Mouse (Mus musculus) B cell, adult 2 months (primary cell): Measurements from ENCODE around the gene Crls1.

ENCODE experiments used
- DNase-seq, 2 experiments: peaks; one replicate each; pipeline ENCODE4 v3.0.0; 2022

The Crls1 gene

DNA sequence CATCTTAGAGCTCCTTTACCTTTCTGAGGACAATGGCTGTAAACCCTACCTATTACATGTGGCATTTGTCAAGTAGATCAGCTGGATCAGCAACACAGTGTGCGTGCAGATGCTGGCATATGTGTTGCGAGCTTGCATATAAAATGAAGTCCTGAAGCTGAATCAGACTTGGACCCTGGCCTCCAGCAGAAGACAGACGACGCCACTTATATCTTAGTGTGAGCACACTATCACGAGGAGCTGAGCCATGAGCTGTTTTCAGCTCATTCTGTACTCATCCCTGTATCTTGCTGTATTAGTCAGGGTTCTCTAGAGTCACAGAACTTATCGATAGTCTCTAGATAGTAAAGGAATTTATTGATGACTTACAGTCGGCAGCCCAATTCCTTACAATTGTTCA lies 38.8 kb downstream of the Crls1 start:
- DNase-seq: no peak

DNA sequence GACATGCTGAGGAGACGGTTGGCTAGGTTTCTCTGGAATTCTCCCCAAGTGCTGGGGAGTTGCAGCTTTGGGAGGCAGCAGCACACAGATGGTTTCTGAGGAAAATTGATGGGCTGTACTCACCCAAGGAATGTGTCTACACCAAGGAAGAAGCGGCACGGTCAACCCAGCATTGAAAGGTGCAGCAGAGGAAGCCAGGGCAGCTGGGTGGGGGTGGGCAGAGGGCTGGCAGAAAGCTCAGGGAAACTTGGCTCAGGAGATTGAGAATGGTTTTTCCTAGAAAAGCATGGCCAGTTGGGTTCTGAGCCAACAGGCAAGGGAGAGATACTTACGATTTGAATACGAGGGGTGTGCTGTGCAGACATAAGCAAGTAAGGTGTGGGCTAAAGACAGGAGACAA lies 47.4 kb downstream of the Crls1 start:
- DNase-seq: no peak

DNA sequence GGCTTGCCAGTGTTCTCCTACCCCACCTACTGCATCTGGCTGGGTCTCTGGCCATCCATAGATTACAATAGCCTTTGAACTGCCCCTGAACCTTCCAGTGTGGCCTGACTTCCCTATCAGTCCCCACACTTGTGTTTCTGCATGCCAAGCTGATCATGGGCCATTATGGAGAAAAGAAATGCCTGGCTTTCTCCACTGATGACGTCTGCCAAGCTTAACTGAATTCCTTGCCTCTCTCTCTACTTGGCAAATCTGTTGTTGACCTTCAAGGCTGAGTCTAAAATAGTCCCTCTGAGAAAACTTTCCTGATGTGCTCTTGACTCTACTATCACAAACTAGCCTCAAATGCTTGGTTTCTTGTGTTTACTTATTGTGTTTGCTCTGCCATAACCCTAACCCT lies 51.7 kb downstream of the Crls1 start:
- DNase-seq: no peak

DNA sequence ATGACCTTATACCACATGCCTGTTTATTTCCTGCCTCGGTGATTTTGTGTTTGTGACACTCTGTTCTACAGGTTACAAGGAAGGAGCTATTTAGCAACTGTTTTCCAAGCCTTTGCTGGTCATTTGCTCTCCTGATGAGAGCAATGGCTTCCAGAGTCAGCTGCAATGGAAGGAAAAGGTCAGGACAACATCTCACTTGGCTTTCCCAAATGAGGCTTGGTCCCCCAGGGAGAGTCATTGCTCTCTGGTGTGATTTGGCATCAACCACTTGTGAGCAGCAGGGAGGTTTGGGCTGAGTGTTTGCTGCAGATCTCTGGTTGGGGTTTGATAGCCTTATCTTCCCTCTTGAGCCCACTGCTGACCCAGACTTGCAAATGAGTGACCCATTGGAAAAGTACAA lies 54.1 kb downstream of the Crls1 start:
- DNase-seq: no peak

DNA sequence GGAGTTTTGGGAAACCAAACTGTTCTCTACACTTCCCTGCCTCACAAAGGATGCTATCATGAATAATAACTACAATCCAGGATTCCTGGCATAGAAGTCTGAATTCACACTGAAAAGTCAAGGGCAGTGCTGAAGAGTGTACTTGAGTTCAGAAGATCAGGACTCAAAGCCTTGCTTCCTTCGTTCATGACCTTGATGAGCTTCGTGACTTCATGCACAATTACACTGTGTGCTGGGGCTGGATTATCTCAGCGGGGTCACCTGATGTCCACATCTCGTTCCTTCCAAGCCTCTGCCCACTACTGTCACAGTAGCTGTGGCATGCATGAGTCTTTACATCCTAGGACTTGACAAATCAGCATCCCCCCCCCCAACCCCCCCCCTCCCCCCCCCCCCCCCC lies 55.2 kb downstream of the Crls1 start:
- no peak for DNase-seq

DNA sequence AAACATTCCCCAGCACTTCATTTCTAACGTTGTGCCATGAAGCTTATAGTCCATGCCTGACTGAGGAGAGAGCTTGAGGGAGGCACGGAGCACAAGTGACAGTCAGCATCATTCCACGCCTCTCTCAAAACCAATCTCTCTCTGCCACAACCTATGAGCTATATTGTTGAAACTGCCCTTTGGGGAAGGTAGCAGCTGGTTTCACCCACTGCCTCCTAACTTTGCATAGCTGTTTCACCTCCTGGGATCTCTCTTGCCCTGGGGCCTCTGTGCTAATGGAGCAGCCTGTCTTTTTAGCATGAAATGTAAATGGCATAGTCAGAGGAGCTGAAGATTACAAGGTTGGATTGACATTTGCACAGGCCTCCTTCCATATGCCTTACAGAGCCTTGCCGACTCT lies 55.6 kb downstream of the Crls1 start:
- no peak for DNase-seq

DNA sequence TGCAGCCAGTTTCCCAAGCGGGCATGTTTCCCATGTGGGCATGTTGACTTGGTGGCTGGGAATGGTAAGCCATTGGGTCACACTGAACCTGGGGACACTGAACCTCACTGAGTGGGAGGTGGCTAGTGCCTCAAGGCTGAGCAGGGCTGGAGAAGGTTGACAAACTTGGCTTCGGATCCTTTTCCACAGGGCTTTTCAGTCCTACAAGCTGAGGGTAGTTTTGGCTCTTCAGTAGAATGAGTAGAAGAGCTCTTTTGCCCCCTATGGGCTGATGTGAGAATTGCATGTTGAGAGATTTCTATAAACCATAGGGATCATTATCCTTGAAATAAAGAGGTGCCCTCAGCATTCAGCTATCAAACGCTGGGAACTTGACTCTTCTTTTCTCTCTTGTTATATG lies 57.0 kb downstream of the Crls1 start:
- peak; percentile 47 to 54 for DNase-seq

DNA sequence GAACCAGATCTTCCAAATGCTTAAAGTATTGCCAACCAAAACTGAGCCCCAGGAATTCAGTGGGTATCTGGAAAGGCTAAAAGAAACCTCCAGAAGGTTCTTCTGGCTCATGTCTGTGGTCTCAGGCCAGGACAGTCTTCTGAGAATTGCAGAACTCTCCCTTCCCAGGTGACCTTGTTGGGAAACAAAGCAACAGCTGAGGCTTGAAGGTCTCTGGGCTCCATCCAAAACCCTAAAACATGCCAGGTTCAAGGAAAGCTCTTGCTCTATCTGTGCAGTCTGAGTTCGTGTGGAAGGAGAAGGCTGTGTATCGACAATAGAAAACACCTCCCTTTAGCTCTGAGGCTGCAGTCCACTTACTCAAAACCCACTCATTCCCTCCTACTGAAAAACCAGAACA lies 58.5 kb downstream of the Crls1 start:
- no peak for DNase-seq

DNA sequence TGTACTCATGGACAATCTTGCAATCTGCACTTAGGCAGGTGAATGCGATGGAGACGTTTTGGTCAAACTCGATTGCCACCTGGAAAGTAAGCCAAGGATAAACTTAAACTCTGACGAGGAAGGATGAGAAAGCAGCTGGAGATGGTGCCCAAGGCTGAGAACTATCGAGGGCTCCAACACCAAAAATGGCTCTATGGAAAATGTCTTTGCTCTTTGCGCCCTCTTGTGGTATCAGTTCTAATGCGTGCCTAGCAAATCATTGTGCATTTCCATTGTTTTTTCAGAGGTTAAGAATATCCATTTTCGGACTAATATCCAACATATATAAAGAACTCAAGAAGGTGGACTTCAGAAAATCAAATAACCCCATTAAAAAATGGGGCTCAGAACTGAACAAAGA lies 60.3 kb downstream of the Crls1 start:
- peak; percentile 22 to 26 for DNase-seq

DNA sequence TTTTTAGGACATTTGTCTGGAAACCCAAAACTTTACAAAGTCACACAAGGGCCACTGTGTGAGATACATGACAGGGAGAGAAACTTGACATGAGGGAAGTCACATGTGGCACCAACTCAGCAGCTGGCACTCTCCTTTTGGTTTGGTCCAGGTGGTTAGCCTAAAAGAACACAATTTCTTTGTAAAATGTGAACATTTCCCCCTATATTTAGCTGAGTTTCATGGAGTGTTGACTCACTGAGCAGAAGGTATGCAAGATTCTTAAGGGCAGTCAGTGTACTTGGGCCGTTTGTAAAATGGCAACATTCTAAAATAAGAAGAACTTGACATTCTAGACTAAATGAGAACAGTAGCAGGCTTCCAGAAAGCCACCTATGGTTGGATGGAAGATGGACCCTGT lies 68.3 kb downstream of the Crls1 start:
- no peak for DNase-seq
